Mouse (Mus musculus) testis, adult 2 months (tissue): ENCODE results near the gene Mboat1.

Experiments
- CTCF ChIP-seq: fragments of 200-500 bp; IDR thresholded peaks from 2 replicates; pipeline ENCODE4 v1.5.1; 2012; ENCODE audit warnings: low read depth, mild to moderate bottlenecking, inconsistent platforms, low read length, moderate library complexity; ENCODE audit not compliant: control insufficient read depth, insufficient read depth, insufficient replicate concordance
- POLR2A ChIP-seq: fragments of 200-500 bp; IDR thresholded peaks from 2 replicates; pipeline ENCODE4 v1.6.1; 2012; ENCODE audit warnings: low read depth, mild to moderate bottlenecking, inconsistent platforms, low read length, moderate library complexity; ENCODE audit not compliant: control insufficient read depth

GRCm38 (mm10) chr13:30109001-30109600 is 27.2 kb upstream of the Mboat1 start:
- TF ChIP-seq POLR2A = no peak
- TF ChIP-seq CTCF = no peak
